Mouse (Mus musculus) intestine, embryonic 16.5 days (tissue): Measurements from ENCODE around the gene Cacna2d1. TPM values are rescaled to one million over a fixed set of nuclear protein-coding genes. Genes with fewer than 3 reads are reported as not detected.

Source experiments
- ATAC-seq: fragments of 200-750 bp; cut with Nextera tagmentation; 2 replicates; pipeline ENCODE4 v1.8.0; 2017; ENCODE audit warnings: moderate TSS enrichment, moderate library complexity
- H3K27ac ChIP-seq: fragments of 300-500 bp; sonication (generic); 2 replicates; pipeline ENCODE4 v1.5.1; 2014; ENCODE audit warnings: mild to moderate bottlenecking, low read length
- H3K27me3 ChIP-seq: fragments of 300-500 bp; sonication (generic); replicated peaks from 2 replicates; pipeline ENCODE4 v1.6.1; 2014; ENCODE audit warnings: low read length, control low read depth, mixed read lengths; ENCODE audit not compliant: control insufficient read depth, insufficient read depth
- H3K36me3 ChIP-seq: fragments of 300-500 bp; sonication (generic); 2 replicates; pipeline ENCODE4 v1.6.1; 2014; ENCODE audit warnings: low read length, control low read depth; ENCODE audit not compliant: control insufficient read depth, insufficient read depth
- H3K4me1 ChIP-seq: fragments of 300-500 bp; sonication (generic); 2 replicates; pipeline ENCODE4 v1.6.1; 2014; ENCODE audit warnings: low read length, control low read depth, mixed read lengths; ENCODE audit not compliant: control insufficient read depth, insufficient read depth
- H3K4me2 ChIP-seq: fragments of 300-500 bp; sonication (generic); 2 replicates; pipeline ENCODE4 v1.6.1; 2014; ENCODE audit warnings: low read depth, low read length, control low read depth
- H3K4me3 ChIP-seq: fragments of 300-500 bp; sonication (generic); 2 replicates; pipeline ENCODE4 v1.5.1; 2014; ENCODE audit warnings: mild to moderate bottlenecking, low read length
- H3K9ac ChIP-seq: fragments of 300-500 bp; sonication (generic); 2 replicates; pipeline ENCODE4 v1.6.1; 2014; ENCODE audit warnings: low read depth, low read length
- H3K9me3 ChIP-seq: fragments of 300-500 bp; sonication (generic); 2 replicates; pipeline ENCODE4 v1.6.1; 2016; ENCODE audit warnings: low read length, control low read depth; ENCODE audit not compliant: control insufficient read depth
- WGBS: fragments of 180-500 bp; shearing (Covaris S2); extraction: QIAGEN DNeasy Blood & Tissue Kit; methylation state at CpG from one replicate; pipeline ENCODE4 v1.1.7; 2014; 5-methylcytosine and 5-hydroxymethylcytosine counted together
- polyA plus RNA-seq: library from polyadenylated mRNA; unstranded; fragments of >200 nt; fragmentation: Nextera tagmentation; extraction: Ambion mirVana; gene quantifications from 2 replicates; pipeline ENCODE4 v1.2.1, GENCODE M21; 2015

Gene Cacna2d1
- polyA plus RNA-seq, 1 experiment from 2014 or later = 8.9 TPM

GRCm38 (mm10) chr5:16029481-16029880 is 95.0 kb downstream of the Cacna2d1 start:
- H3K27me3 ChIP-seq = no peaks in the 10 kb centered on the region
- H3K9ac ChIP-seq = no peak overlapping the region
- ATAC-seq = no peak
- no peaks in the 10 kb centered on the region for H3K36me3 ChIP-seq
- 79% methylated on average over 5 of the region's 5 CpGs for WGBS
- H3K4me1 ChIP-seq = no peaks in the 10 kb centered on the region
- no peaks in the 10 kb centered on the region for H3K9me3 ChIP-seq
- H3K4me2 ChIP-seq = no peak overlapping the region
- no peak overlapping the region for H3K27ac ChIP-seq
- H3K4me3 ChIP-seq = no peak overlapping the region

GRCm38 (mm10) chr5:16033569-16033968 is 99.1 kb downstream of the Cacna2d1 start:
- no peaks in the 10 kb centered on the region for H3K36me3 ChIP-seq
- no peak overlapping the region for H3K27ac ChIP-seq
- ATAC-seq = no peak
- 82% methylated on average over 1 of the region's 1 CpGs for WGBS
- H3K9ac ChIP-seq = no peak overlapping the region
- H3K9me3 ChIP-seq = no peaks in the 10 kb centered on the region
- H3K4me2 ChIP-seq = no peak overlapping the region
- no peaks in the 10 kb centered on the region for H3K4me1 ChIP-seq
- no peak overlapping the region for H3K4me3 ChIP-seq
- no peaks in the 10 kb centered on the region for H3K27me3 ChIP-seq

DNA sequence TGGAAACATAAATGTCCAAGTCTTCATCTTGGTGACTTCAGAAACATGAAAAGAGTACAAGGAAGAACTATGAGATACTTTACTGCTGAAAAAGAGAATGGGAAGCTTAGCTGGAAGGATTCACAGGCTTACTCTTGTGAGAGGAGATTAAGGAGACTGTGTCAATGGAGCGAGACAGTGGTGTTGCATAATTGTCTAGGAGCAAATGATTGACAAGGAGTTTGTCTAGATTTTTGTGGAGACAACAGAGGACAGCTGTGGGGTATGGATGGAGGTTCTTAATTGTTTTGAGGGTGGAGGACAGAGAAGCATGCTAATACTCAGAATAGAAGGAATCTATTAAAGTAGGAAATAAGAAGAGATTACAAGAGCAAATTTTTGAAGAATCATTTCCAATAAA is 100.8 kb downstream of the Cacna2d1 start:
- no peaks in the 10 kb centered on the region for H3K27me3 ChIP-seq
- H3K4me1 ChIP-seq = no peaks in the 10 kb centered on the region
- H3K27ac ChIP-seq = no peak overlapping the region
- no peak for ATAC-seq
- no peak overlapping the region for H3K9ac ChIP-seq
- no peaks in the 10 kb centered on the region for H3K9me3 ChIP-seq
- no peak overlapping the region for H3K4me2 ChIP-seq
- WGBS = 80% methylated on average over 1 of the region's 1 CpGs
- no peak overlapping the region for H3K4me3 ChIP-seq
- no peaks in the 10 kb centered on the region for H3K36me3 ChIP-seq

- Histone ChIP-seq H3K9ac (no peak overlapping the region), H3K4me2 (no peak overlapping the region), H3K4me3 (no peak overlapping the region), H3K27me3 (no peaks in the 10 kb centered on the region), H3K9me3 (no peaks in the 10 kb centered on the region), H3K36me3 (no peaks in the 10 kb centered on the region), H3K27ac (no peak overlapping the region), H3K4me1 (no peaks in the 10 kb centered on the region)
- peak; percentile 83 for ATAC-seq
- 57% methylated on average over 6 of the region's 6 CpGs for WGBS
These were observed 110.8 kb downstream of the Cacna2d1 start for GRCm38 (mm10) chr5:16045147-16045878.

DNA sequence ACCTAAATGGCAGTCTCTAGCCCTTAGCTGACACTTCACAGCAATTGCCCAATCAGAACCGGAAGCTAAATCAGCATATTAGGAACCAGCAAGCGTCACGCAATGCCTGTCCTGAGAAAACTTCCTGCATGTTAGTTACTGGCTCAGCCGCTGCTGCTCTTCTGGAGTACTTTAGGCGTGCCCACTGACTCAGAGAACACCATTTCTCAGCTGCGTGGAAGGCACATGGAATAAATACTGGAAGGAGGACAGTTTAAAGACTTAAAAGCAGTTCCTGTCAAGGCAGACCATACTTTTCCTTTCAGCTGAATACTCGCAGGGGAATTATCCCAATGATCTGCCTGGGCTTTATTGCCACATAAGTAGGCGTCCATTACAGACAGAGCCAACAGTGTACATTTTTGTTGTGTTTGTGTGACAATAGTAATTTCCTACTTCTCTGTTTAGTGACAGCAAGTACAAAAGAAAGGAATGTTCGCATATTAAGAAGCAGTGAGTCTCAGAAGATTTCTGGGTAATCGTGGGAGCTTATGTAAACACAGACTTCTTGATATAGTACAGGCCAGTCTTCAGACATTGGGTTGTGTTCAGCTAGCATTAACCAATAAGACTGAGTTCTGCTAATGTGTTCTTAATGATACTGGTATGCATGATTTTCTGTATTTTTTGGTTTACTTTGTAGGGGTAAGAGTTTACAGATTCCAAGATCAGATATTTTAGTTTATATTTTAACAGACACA is 113.1 kb downstream of the Cacna2d1 start:
- H3K9ac ChIP-seq = 0 out of 2 replicates have a peak overlapping the region, but pooled peaks have one; percentile 33
- no peaks in the 10 kb centered on the region for H3K27me3 ChIP-seq
- no peaks in the 10 kb centered on the region for H3K4me1 ChIP-seq
- no peaks in the 10 kb centered on the region for H3K36me3 ChIP-seq
- no peaks in the 10 kb centered on the region for H3K9me3 ChIP-seq
- peak overlapping the region; percentile 44 for H3K4me2 ChIP-seq
- 37% methylated on average over 10 of the region's 10 CpGs for WGBS
- peak; percentile 75 for ATAC-seq
- H3K27ac ChIP-seq = peak overlapping the region; percentile 49
- no peak overlapping the region for H3K4me3 ChIP-seq

DNA sequence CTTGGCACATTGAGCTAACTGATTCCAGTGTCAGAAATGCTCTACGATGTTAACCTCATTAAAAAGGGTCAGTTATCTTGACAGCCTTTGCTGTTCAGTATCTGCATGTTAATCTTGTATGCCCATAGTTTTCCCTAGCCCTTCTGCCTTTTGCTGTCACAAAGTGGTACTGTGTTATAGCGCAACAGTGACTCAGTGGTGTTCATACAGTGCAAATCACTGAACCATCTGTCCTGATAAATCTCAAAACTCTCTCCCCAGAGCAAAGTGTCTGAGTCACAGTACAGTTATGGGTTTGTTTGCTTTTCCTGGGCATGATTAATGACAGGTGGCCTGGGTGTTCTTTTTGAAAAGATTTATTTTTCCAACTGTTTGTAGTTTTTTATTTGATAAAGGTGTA is 122.3 kb downstream of the Cacna2d1 start:
- H3K27ac ChIP-seq = no peak overlapping the region
- ATAC-seq = no peak
- no peaks in the 10 kb centered on the region for H3K27me3 ChIP-seq
- 63% methylated on average over 2 of the region's 2 CpGs for WGBS
- no peaks in the 10 kb centered on the region for H3K36me3 ChIP-seq
- H3K4me2 ChIP-seq = no peak overlapping the region
- no peak overlapping the region for H3K4me3 ChIP-seq
- H3K9ac ChIP-seq = no peak overlapping the region
- H3K9me3 ChIP-seq = no peaks in the 10 kb centered on the region
- no peaks in the 10 kb centered on the region for H3K4me1 ChIP-seq

DNA sequence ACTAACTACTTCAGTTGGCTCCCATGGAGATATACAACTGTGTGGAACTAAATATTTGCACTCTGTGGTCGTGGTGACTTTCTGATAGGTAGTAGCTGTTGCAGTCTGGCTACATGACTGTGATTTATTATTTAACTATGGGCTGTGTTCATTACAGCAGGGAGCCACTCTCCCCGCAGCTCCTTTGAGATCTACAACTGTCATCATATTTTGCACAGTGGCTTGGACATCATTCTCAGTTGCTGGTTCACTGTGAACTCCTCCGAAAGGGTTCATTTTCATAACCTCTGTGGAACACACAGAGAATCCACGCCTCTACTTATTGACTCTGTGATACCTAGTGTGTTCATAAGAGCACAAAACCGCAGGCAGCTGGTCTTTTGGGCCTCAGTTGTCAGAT is 128.3 kb downstream of the Cacna2d1 start:
- Histone ChIP-seq H3K4me2 (no peak overlapping the region), H3K9me3 (no peaks in the 10 kb centered on the region), H3K4me1 (no peaks in the 10 kb centered on the region), H3K36me3 (no peaks in the 10 kb centered on the region), H3K27me3 (no peaks in the 10 kb centered on the region), H3K9ac (no peak overlapping the region), H3K27ac (no peak overlapping the region), H3K4me3 (no peak overlapping the region)
- 41% methylated on average over 5 of the region's 5 CpGs for WGBS
- no peak for ATAC-seq

GRCm38 (mm10) chr5:16063273-16063672 is 128.8 kb downstream of the Cacna2d1 start:
- Histone ChIP-seq H3K4me2 (no peak overlapping the region), H3K4me1 (no peaks in the 10 kb centered on the region), H3K4me3 (no peak overlapping the region), H3K36me3 (no peaks in the 10 kb centered on the region), H3K9ac (no peak overlapping the region), H3K9me3 (no peaks in the 10 kb centered on the region), H3K27me3 (no peaks in the 10 kb centered on the region), H3K27ac (no peak overlapping the region)
- no peak for ATAC-seq

- no peak overlapping the region for H3K4me3 ChIP-seq
- no peak overlapping the region for H3K9ac ChIP-seq
- no peaks in the 10 kb centered on the region for H3K27me3 ChIP-seq
- H3K27ac ChIP-seq = no peak overlapping the region
- H3K36me3 ChIP-seq = no peaks in the 10 kb centered on the region
- no peaks in the 10 kb centered on the region for H3K9me3 ChIP-seq
- H3K4me1 ChIP-seq = no peaks in the 10 kb centered on the region
- H3K4me2 ChIP-seq = no peak overlapping the region
- ATAC-seq = no peak
- WGBS = 70% methylated on average over 3 of the region's 3 CpGs
These were observed 129.5 kb downstream of the Cacna2d1 start for GRCm38 (mm10) chr5:16063949-16064348.
